Mouse (Mus musculus) small intestine, adult 2 months (tissue): ENCODE data around the gene Kctd19.

Experiments
- CTCF ChIP-seq: fragments of 200-500 bp; IDR thresholded peaks from 2 replicates; pipeline ENCODE4 v1.5.1; 2012; ENCODE audit warnings: low read depth, mild to moderate bottlenecking, control low read depth, inconsistent platforms, low read length, moderate library complexity, mixed read lengths; ENCODE audit not compliant: insufficient replicate concordance, insufficient read length; ENCODE audit errors: extremely low read depth
- POLR2A ChIP-seq: fragments of 200-500 bp; IDR thresholded peaks from 2 replicates; pipeline ENCODE4 v1.6.1; 2012; ENCODE audit warnings: low read depth, mild to moderate bottlenecking, control low read depth, inconsistent platforms, low read length, moderate library complexity

DNA sequence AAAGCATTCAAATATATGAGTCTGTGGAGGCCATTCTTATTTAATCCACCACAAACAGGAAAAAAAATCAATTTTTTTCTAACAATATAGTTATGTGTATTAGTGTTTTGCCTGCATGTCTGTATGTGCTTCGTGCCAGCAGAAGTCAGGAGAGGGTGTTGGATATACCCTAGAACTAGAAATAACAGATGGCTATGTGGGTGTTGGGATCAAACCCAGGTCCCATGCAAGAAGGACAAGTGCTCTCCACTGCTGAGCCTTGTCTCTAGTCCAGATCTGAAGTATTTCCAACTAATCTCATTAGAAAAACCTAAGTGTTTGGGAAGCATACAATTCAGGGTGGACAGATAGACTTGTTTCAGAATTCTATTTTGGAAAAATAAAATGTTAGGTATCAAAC, 8.7 kb upstream of the Kctd19 start:
- TF ChIP-seq CTCF: no peak
- TF ChIP-seq POLR2A: no peak
